Mouse (Mus musculus): Measurements from ENCODE around the gene Palm3. TPM values are rescaled to one million over a fixed set of nuclear protein-coding genes. Genes with fewer than 3 reads are reported as not detected.

Palm3 gene
- polyA plus RNA-seq, 1 experiment from 2014 or later = 0.96 TPM

GRCm38 (mm10) chr8:84032777-84033176 is 11.5 kb downstream of the Palm3 start:
- no peak overlapping the region for H3K4me3 ChIP-seq (ENCODE audit: low read depth, low read length)
- WGBS = 74% methylated on average over 4 of the region's 4 CpGs
- no peak for ATAC-seq (ENCODE audit: low FRiP score, low TSS enrichment)

GRCm38 (mm10) chr8:84038015-84038414 is 16.7 kb downstream of the Palm3 start:
- WGBS = 52% methylated on average over 5 of the region's 5 CpGs
- no peak for DNase-seq (ENCODE audit: low spot score)
- TF ChIP-seq CTCF (IDR thresholded peaks at IDR 0.05; ENCODE audit: low read depth) (no peak), EP300 (optimal IDR thresholded peaks at IDR 0.05) (no peak)
- Histone ChIP-seq H3K4me1 (replicated peaks; ENCODE audit: control insufficient read depth, insufficient read depth) (no peaks in the 10 kb centered on the region), H3K27me3 (ENCODE audit: control insufficient read depth, insufficient read depth, low read length) (no peaks in the 10 kb centered on the region), H3K4me2 (replicated peaks; ENCODE audit: low read depth) (no peak overlapping the region), H3K4me3 (ENCODE audit: low read depth, low read length) (no peak overlapping the region), H3K27ac (replicated peaks) (no peak overlapping the region), H3K9ac (ENCODE audit: low read length) (no peak overlapping the region), H3K9me3 (ENCODE audit: control insufficient read depth, low read length) (no peaks in the 10 kb centered on the region), H3K36me3 (ENCODE audit: control insufficient read depth, insufficient read depth, low read length) (no peaks in the 10 kb centered on the region)
- ATAC-seq (ENCODE audit: low FRiP score, low TSS enrichment) = no peak

More at GRCm38 (mm10) chr8:84032777-84033176, 11.5 kb downstream of the Palm3 start:
- DNase-seq (ENCODE audit: low spot score) = no peak
- Histone ChIP-seq H3K4me1 (replicated peaks; ENCODE audit: control insufficient read depth, insufficient read depth) (no peaks in the 10 kb centered on the region), H3K36me3 (ENCODE audit: control insufficient read depth, insufficient read depth, low read length) (no peaks in the 10 kb centered on the region), H3K27ac (replicated peaks) (no peak overlapping the region), H3K9me3 (ENCODE audit: control insufficient read depth, low read length) (no peaks in the 10 kb centered on the region), H3K27me3 (ENCODE audit: control insufficient read depth, insufficient read depth, low read length) (no peaks in the 10 kb centered on the region), H3K9ac (ENCODE audit: low read length) (no peak overlapping the region), H3K4me2 (replicated peaks; ENCODE audit: low read depth) (no peak overlapping the region)
- no peak for TF ChIP-seq EP300 (optimal IDR thresholded peaks at IDR 0.05)
- TF ChIP-seq CTCF (IDR thresholded peaks at IDR 0.05; ENCODE audit: low read depth) = no peak

GRCm38 (mm10) chr8:84039050-84039449 is 17.8 kb downstream of the Palm3 start:
- Histone ChIP-seq H3K9me3 (ENCODE audit: control insufficient read depth, low read length) (no peaks in the 10 kb centered on the region), H3K27me3 (ENCODE audit: control insufficient read depth, insufficient read depth, low read length) (no peaks in the 10 kb centered on the region; the same call in 1 of the 2 replicates), H3K4me2 (replicated peaks; ENCODE audit: low read depth) (no peak overlapping the region), H3K4me3 (ENCODE audit: low read depth, low read length) (no peak overlapping the region), H3K9ac (ENCODE audit: low read length) (no peak overlapping the region), H3K27ac (replicated peaks) (no peak overlapping the region), H3K4me1 (replicated peaks; ENCODE audit: control insufficient read depth, insufficient read depth) (no peaks in the 10 kb centered on the region), H3K36me3 (ENCODE audit: control insufficient read depth, insufficient read depth, low read length) (no peaks in the 10 kb centered on the region)
- TF ChIP-seq CTCF (IDR thresholded peaks at IDR 0.05; ENCODE audit: low read depth) = peak; percentile 94
- TF ChIP-seq EP300 (optimal IDR thresholded peaks at IDR 0.05) = no peak
- ATAC-seq (ENCODE audit: low FRiP score, low TSS enrichment) (peak; percentile 38; the same call in 1 of the 2 replicates), DNase-seq (ENCODE audit: low spot score) (peak; percentile 76)
- 1% methylated on average over 5 of the region's 5 CpGs for WGBS

- Histone ChIP-seq H3K4me3 (ENCODE audit: low read depth, low read length) (peak within 1 kb of the TSS; percentile 32), H3K27ac (replicated peaks) (no peak within 1 kb of the TSS), H3K36me3 (ENCODE audit: control insufficient read depth, insufficient read depth, low read length) (no peaks in the 10 kb centered on the region), H3K27me3 (ENCODE audit: control insufficient read depth, insufficient read depth, low read length) (peaks cover 4% of the 10 kb centered on the region; the same call in 1 of the 2 replicates), H3K9me3 (ENCODE audit: control insufficient read depth, low read length) (no peaks in the 10 kb centered on the region), H3K4me2 (replicated peaks; ENCODE audit: low read depth) (peak within 1 kb of the TSS; percentile 61), H3K4me1 (replicated peaks; ENCODE audit: control insufficient read depth, insufficient read depth) (no peaks in the 10 kb centered on the region), H3K9ac (ENCODE audit: low read length) (0 out of 2 replicates have a peak within 1 kb of the TSS, but pooled peaks have one; percentile 23)
- ATAC-seq (ENCODE audit: low FRiP score, low TSS enrichment) (peak; percentile 82), DNase-seq (ENCODE audit: low spot score) (peak; percentile 74)
- 7% methylated on average over 40 of the region's 40 CpGs for WGBS
- TF ChIP-seq EP300 (optimal IDR thresholded peaks at IDR 0.05) = no peak
- TF ChIP-seq CTCF (IDR thresholded peaks at IDR 0.05; ENCODE audit: low read depth) = peak; percentile 82
Measured at GRCm38 (mm10) chr8:84042066-84042947, 21.0 kb downstream of the Palm3 start, which contains the start of gene Il27ra. Gene Il27ra, minus strand, starts transcription at chr8:84042589.

GRCm38 (mm10) chr8:84042948-84043342 is 21.7 kb downstream of the Palm3 start:
- WGBS = 33% methylated on average over 12 of the region's 12 CpGs
- Histone ChIP-seq H3K27ac (replicated peaks) (no peak overlapping the region), H3K4me2 (replicated peaks; ENCODE audit: low read depth) (peak overlapping the region; percentile 61), H3K9ac (ENCODE audit: low read length) (no peak overlapping the region), H3K4me3 (ENCODE audit: low read depth, low read length) (no peak overlapping the region), H3K27me3 (ENCODE audit: control insufficient read depth, insufficient read depth, low read length) (peaks cover 4% of the 10 kb centered on the region; the same call in 1 of the 2 replicates), H3K4me1 (replicated peaks; ENCODE audit: control insufficient read depth, insufficient read depth) (no peaks in the 10 kb centered on the region), H3K9me3 (ENCODE audit: control insufficient read depth, low read length) (no peaks in the 10 kb centered on the region), H3K36me3 (ENCODE audit: control insufficient read depth, insufficient read depth, low read length) (no peaks in the 10 kb centered on the region)
- DNase-seq (ENCODE audit: low spot score) (no peak), ATAC-seq (ENCODE audit: low FRiP score, low TSS enrichment) (no peak)
- TF ChIP-seq EP300 (optimal IDR thresholded peaks at IDR 0.05) (no peak), CTCF (IDR thresholded peaks at IDR 0.05; ENCODE audit: low read depth) (no peak)

GRCm38 (mm10) chr8:84044103-84044502 is 22.8 kb downstream of the Palm3 start:
- H3K9me3 ChIP-seq (ENCODE audit: control insufficient read depth, low read length) = no peaks in the 10 kb centered on the region
- no peak overlapping the region for H3K4me3 ChIP-seq (ENCODE audit: low read depth, low read length)
- H3K4me2 ChIP-seq (replicated peaks; ENCODE audit: low read depth) = no peak overlapping the region
- TF ChIP-seq EP300 (optimal IDR thresholded peaks at IDR 0.05) (no peak), CTCF (IDR thresholded peaks at IDR 0.05; ENCODE audit: low read depth) (peak; percentile 35)
- H3K9ac ChIP-seq (ENCODE audit: low read length) = no peak overlapping the region
- H3K36me3 ChIP-seq (ENCODE audit: control insufficient read depth, insufficient read depth, low read length) = no peaks in the 10 kb centered on the region
- peaks cover 4% of the 10 kb centered on the region; the same call in 1 of the 2 replicates for H3K27me3 ChIP-seq (ENCODE audit: control insufficient read depth, insufficient read depth, low read length)
- WGBS = 17% methylated on average over 7 of the region's 7 CpGs
- ATAC-seq (ENCODE audit: low FRiP score, low TSS enrichment) = no peak
- no peaks in the 10 kb centered on the region for H3K4me1 ChIP-seq (replicated peaks; ENCODE audit: control insufficient read depth, insufficient read depth)
- no peak for DNase-seq (ENCODE audit: low spot score)
- H3K27ac ChIP-seq (replicated peaks) = no peak overlapping the region

Data from stomach, postnatal 0 days (tissue).